ENCODE assay signal across 8 mouse cellular contexts in the genomic region with DNA sequence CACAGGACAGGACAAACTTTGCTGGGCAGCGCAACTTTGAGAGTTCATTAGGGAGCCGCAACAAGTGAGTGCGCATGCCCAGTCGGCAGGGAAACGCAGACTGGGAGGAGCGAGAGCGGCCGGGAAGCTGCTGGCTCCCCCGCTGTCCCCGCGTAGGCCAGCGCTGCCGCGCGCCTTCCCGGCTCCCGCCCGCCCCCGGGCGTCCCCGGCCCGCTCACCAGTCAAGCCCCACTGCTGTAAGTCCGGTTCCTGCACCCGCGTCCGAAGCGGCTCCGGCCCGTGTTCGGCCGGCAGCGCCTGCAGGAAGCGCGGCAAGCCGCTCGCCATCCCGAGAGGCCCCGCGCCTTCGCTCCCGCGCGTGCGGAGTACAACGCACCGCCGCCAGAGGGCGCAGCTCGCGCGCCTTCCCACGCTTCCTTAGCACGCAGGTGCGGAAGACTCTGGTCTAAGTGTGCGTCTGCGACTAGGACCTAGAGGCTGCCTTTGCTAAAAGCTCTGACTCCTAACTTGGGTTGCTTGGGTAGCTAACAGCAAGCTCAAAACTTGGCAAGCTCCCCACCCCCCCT. TPM values are rescaled to one million over a fixed set of nuclear protein-coding genes. Genes with fewer than 3 reads are reported as not detected.
DNase-seq lines count a peak whose midpoint lies in the region; ATAC-seq and TF ChIP-seq lines count a peak whose summit lies in the region.

Gene Chd1l, minus strand, starts transcription at position 359 of the 566 bp plus-strand sequence.

- peak within 1 kb of the TSS; percentile 81 to 92 (median 89) for H3K4me3 ChIP-seq in CH12.LX (replicated peaks in 1 of 3; ENCODE audit: low read depth in 2 of 3, low read length in 2 of 3, poor library complexity in 1 of 3)
- H3K4me3 ChIP-seq in forebrain, embryonic 10.5 days: peak within 1 kb of the TSS; percentile 85
- peak within 1 kb of the TSS; percentile 84 for H3K4me3 ChIP-seq in heart, embryonic 15.5 days
- H3K4me3 ChIP-seq in liver, embryonic 13.5 days (replicated peaks): peak within 1 kb of the TSS; percentile 73
- peak within 1 kb of the TSS; percentile 64 for H3K4me3 ChIP-seq in stomach, embryonic 14.5 days (ENCODE audit: low read depth, low read length)

- H3K27ac ChIP-seq in CH12.LX (ENCODE audit: insufficient read depth, low read depth): peak within 1 kb of the TSS; percentile 60
- H3K27ac ChIP-seq in forebrain, embryonic 10.5 days: peak within 1 kb of the TSS; percentile 100
- peak within 1 kb of the TSS; percentile 95 for H3K27ac ChIP-seq in heart, embryonic 15.5 days
- H3K27ac ChIP-seq in liver, embryonic 13.5 days: peak within 1 kb of the TSS; percentile 80
- peak within 1 kb of the TSS; percentile 85; the same call in 1 of the 2 replicates for H3K27ac ChIP-seq in stomach, embryonic 14.5 days (ENCODE audit: low read length)

- dilution Hi-C loops in CH12.LX (cut with MboI; ENCODE audit: extremely low pct_ligation_motif_present, extremely low pct_unique_long_range_greater_than_20kb, low sequenced_read_pairs): no loop called here

- H3K4me2 ChIP-seq in CH12.LX (ENCODE audit: insufficient read depth, low read depth, poor library complexity, severe bottlenecking): peak within 1 kb of the TSS; percentile 91
- peak within 1 kb of the TSS; percentile 85 for H3K4me2 ChIP-seq in heart, embryonic 15.5 days
- peak within 1 kb of the TSS; percentile 94 for H3K4me2 ChIP-seq in liver, embryonic 13.5 days
- H3K4me2 ChIP-seq in stomach, embryonic 14.5 days (replicated peaks; ENCODE audit: low read depth, low read length): peak within 1 kb of the TSS; percentile 63

- H3K4me1 ChIP-seq in CH12.LX (ENCODE audit: control insufficient read depth in 1 of 2, insufficient read depth in 2 of 2): peaks cover 17 to 30% of the 10 kb centered on the region in 2 experiments
- H3K4me1 ChIP-seq in forebrain, embryonic 10.5 days: peaks cover 21% of the 10 kb centered on the region
- H3K4me1 ChIP-seq in heart, embryonic 15.5 days (replicated peaks): peaks cover 6% of the 10 kb centered on the region; the same call in 1 of the 2 replicates
- H3K4me1 ChIP-seq in liver, embryonic 13.5 days (replicated peaks): peaks cover 27% of the 10 kb centered on the region
- no peaks in the 10 kb centered on the region for H3K4me1 ChIP-seq in stomach, embryonic 14.5 days (ENCODE audit: control insufficient read depth, insufficient read depth, low read length)

- H3K9me3 ChIP-seq in CH12.LX (replicated peaks; ENCODE audit: low read length): no peaks in the 10 kb centered on the region
- H3K9me3 ChIP-seq in forebrain, embryonic 10.5 days: no peaks in the 10 kb centered on the region
- H3K9me3 ChIP-seq in heart, embryonic 15.5 days (replicated peaks): no peaks in the 10 kb centered on the region
- no peaks in the 10 kb centered on the region for H3K9me3 ChIP-seq in liver, embryonic 13.5 days (replicated peaks)
- H3K9me3 ChIP-seq in stomach, embryonic 14.5 days (ENCODE audit: control insufficient read depth, low read depth, low read length): no peaks in the 10 kb centered on the region

- in situ Hi-C loops in CH12.LX (cut with MboI; ENCODE audit: low pct_ligation_motif_present, low pct_unique_long_range_greater_than_20kb, low sequenced_read_pairs): no loop called here

- no peak for TF ChIP-seq EP300 in CH12.LX (IDR thresholded peaks at IDR 0.05; ENCODE audit: low read length)

- under 1% methylated on average over 44 of the region's 56 CpGs for WGBS in forebrain, embryonic 10.5 days
- 1% methylated on average over 56 of the region's 56 CpGs for WGBS in heart, embryonic 15.5 days
- WGBS in liver, embryonic 13.5 days (ENCODE audit: insufficient replicate concordance): under 1% methylated on average over 53 of the region's 56 CpGs
- WGBS in stomach, embryonic 14.5 days: under 1% methylated on average over 47 of the region's 56 CpGs

- no peaks in the 10 kb centered on the region for H3K27me3 ChIP-seq in CH12.LX (replicated peaks)
- H3K27me3 ChIP-seq in forebrain, embryonic 10.5 days (ENCODE audit: poor library complexity, severe bottlenecking): peaks cover 6% of the 10 kb centered on the region; the same call in 1 of the 2 replicates
- no peaks in the 10 kb centered on the region for H3K27me3 ChIP-seq in heart, embryonic 15.5 days
- H3K27me3 ChIP-seq in liver, embryonic 13.5 days: 0 out of 2 replicates have a peak, but pooled peaks cover 2% of the 10 kb centered on the region
- no peaks in the 10 kb centered on the region for H3K27me3 ChIP-seq in stomach, embryonic 14.5 days (ENCODE audit: control insufficient read depth, insufficient read depth, low read length)

- TF ChIP-seq POLR2A in CH12.LX (IDR thresholded peaks at IDR 0.05; ENCODE audit: low read depth, low read length): peak; percentile 85

- peaks cover 6% of the 10 kb centered on the region for H3K79me2 ChIP-seq in CH12.LX (replicated peaks; ENCODE audit: control insufficient read depth, extremely low read depth, insufficient read depth, poor library complexity, severe bottlenecking)

- peak within 1 kb of the TSS; percentile 80 for H3K9ac ChIP-seq in CH12.LX (ENCODE audit: insufficient read depth, low read depth)
- peak within 1 kb of the TSS; percentile 85 for H3K9ac ChIP-seq in heart, embryonic 15.5 days
- H3K9ac ChIP-seq in liver, embryonic 13.5 days: peak within 1 kb of the TSS; percentile 80
- peak within 1 kb of the TSS; percentile 66 for H3K9ac ChIP-seq in stomach, embryonic 14.5 days (replicated peaks; ENCODE audit: low read depth, low read length)

- H3K36me3 ChIP-seq in CH12.LX (replicated peaks in 1 of 2; ENCODE audit: control insufficient read depth in 1 of 2, insufficient read depth in 1 of 2, low read length in 1 of 2): peaks cover 0 to 15% of the 10 kb centered on the region in 2 experiments
- H3K36me3 ChIP-seq in forebrain, embryonic 10.5 days (replicated peaks): no peaks in the 10 kb centered on the region
- no peaks in the 10 kb centered on the region for H3K36me3 ChIP-seq in heart, embryonic 15.5 days
- no peaks in the 10 kb centered on the region for H3K36me3 ChIP-seq in liver, embryonic 13.5 days
- H3K36me3 ChIP-seq in stomach, embryonic 14.5 days (ENCODE audit: control insufficient read depth, insufficient read depth, low read length): no peaks in the 10 kb centered on the region

- ATAC-seq in heart, embryonic 15.5 days (replicated peaks; ENCODE audit: insufficient number of reproducible peaks, insufficient read depth, low FRiP score, low read depth): peak; percentile 89
- peak; percentile 93 for ATAC-seq in liver, embryonic 13.5 days (ENCODE audit: low read depth)
- peak; percentile 91 for ATAC-seq in stomach, embryonic 14.5 days (ENCODE audit: insufficient number of reproducible peaks, insufficient read depth, low FRiP score, low read depth)

- TF ChIP-seq RAD21 in CH12.LX (IDR thresholded peaks at IDR 0.05; ENCODE audit: low read depth, low read length): peak; percentile 47

- peak; percentile 88 for DNase-seq in CH12.LX (ENCODE audit: extremely low read depth)
- DNase-seq in c-Kit-positive CD71-negative TER-119-negative erythroid progenitor cells, embryonic 14.5 days (ENCODE audit: low read depth): peak; percentile 74
- peak; percentile 91 for DNase-seq in forebrain, embryonic 10.5 days (ENCODE audit: extremely low spot score, low spot score)
- DNase-seq in kidney, postnatal 14 days: peak; percentile 94
- peak; percentile 88 for DNase-seq in liver, embryonic 13.5 days
- peak; percentile 88 to 92 for DNase-seq in natural killer cell, adult 2 months (ENCODE audit: low spot score in 2 of 2)

- TF ChIP-seq CTCF in CH12.LX (conservative IDR thresholded peaks at IDR 0.05 in 1 of 2, IDR thresholded peaks at IDR 0.05 in 1 of 2; ENCODE audit: low read depth in 2 of 2, low read length in 2 of 2): peak; percentile 72 to 94

TF ChIP-seq in CH12.LX, 34 proteins besides CTCF, POLR2A, EP300 and RAD21 (continues in another document):
- no peak for TF ChIP-seq UBTF (IDR thresholded peaks at IDR 0.05; ENCODE audit: low read depth, low read length)
- no peak; the same call in 1 of the 2 replicates for TF ChIP-seq SIN3A (IDR thresholded peaks at IDR 0.05; ENCODE audit: low read length)
- peak; percentile 80 for TF ChIP-seq NRF1 (IDR thresholded peaks at IDR 0.05; ENCODE audit: low read depth, low read length)
- no peak; the same call in 1 of the 2 replicates for TF ChIP-seq MXI1 (IDR thresholded peaks at IDR 0.05; ENCODE audit: low read depth, low read length)
- TF ChIP-seq PAX5 (IDR thresholded peaks at IDR 0.05; ENCODE audit: low read length): no peak
- peak; percentile 91 for TF ChIP-seq ELF1 (IDR thresholded peaks at IDR 0.05; ENCODE audit: low read depth, low read length)
- no peak for TF ChIP-seq ZNF384 (IDR thresholded peaks at IDR 0.05; ENCODE audit: low read depth, low read length)
- TF ChIP-seq GABPA (IDR thresholded peaks at IDR 0.05; ENCODE audit: insufficient replicate concordance, low read depth, low read length): no peak
- 0 out of 2 replicates have a peak, but pooled peaks have one; percentile 46 for TF ChIP-seq MEF2A (IDR thresholded peaks at IDR 0.05; ENCODE audit: borderline replicate concordance, low read depth, low read length)
- no peak; the same call in 1 of the 2 replicates for TF ChIP-seq NELFE (IDR thresholded peaks at IDR 0.05; ENCODE audit: low read depth, low read length)
- TF ChIP-seq MYC (IDR thresholded peaks at IDR 0.05; ENCODE audit: low read depth, low read length): peak; percentile 89
- TF ChIP-seq ZC3H11A (IDR thresholded peaks at IDR 0.05; ENCODE audit: low read depth, low read length): no peak
- peak; percentile 92 for TF ChIP-seq MAX (IDR thresholded peaks at IDR 0.05; ENCODE audit: low read length)
- peak; percentile 44; the same call in 1 of the 2 replicates for TF ChIP-seq IRF4 (IDR thresholded peaks at IDR 0.05; ENCODE audit: low read depth, low read length)
- TF ChIP-seq ZKSCAN1 (IDR thresholded peaks at IDR 0.05; ENCODE audit: borderline replicate concordance, low read depth, low read length): no peak
- no peak for TF ChIP-seq USF1 (IDR thresholded peaks at IDR 0.05; ENCODE audit: low read depth, low read length)
- peak; percentile 77 for TF ChIP-seq TCF12 (IDR thresholded peaks at IDR 0.05; ENCODE audit: low read depth, low read length)
- peak; percentile 55 for TF ChIP-seq SMC3 (IDR thresholded peaks at IDR 0.05; ENCODE audit: low read depth, low read length)
- TF ChIP-seq ZMIZ1 (IDR thresholded peaks at IDR 0.05; ENCODE audit: low read depth, low read length): no peak; the same call in 1 of the 2 replicates
- no peak for TF ChIP-seq ETS1 (conservative IDR thresholded peaks at IDR 0.05; ENCODE audit: low read depth, low read length)

RNA-seq across cellular contexts. Expression of gene Chd1l, which starts in this region (rescaled TPM):
- total RNA-seq in CH12.LX (2012; rRNA removed): 24.7 and 25.0 TPM in 2 replicates
- total RNA-seq in CH12.LX (2014; rRNA removed): 29.0 and 30.0 TPM in 2 replicates
- 25.2 and 25.9 TPM in 2 replicates for polyA plus RNA-seq in CH12.LX (2012; ENCODE audit: insufficient read length, low read depth)
- polyA plus RNA-seq in forebrain, embryonic 10.5 days (2016; fragmentation: Nextera tagmentation; extraction: Ambion mirVana): 24.7 and 27.0 TPM in 2 replicates
- polyA plus RNA-seq in heart, embryonic 15.5 days (2015; fragmentation: Nextera tagmentation; extraction: Ambion mirVana): 12.8 and 13.6 TPM in 2 replicates
- polyA plus RNA-seq in liver, embryonic 13.5 days (2015; fragmentation: Nextera tagmentation; extraction: Ambion mirVana): 16.2 and 18.0 TPM in 2 replicates
- polyA plus RNA-seq in stomach, embryonic 14.5 days (2014; fragmentation: Nextera tagmentation; extraction: Ambion mirVana): 17.1 and 18.9 TPM in 2 replicates

Comparison
In these comparisons a context has a peak if more than half of its experiments do, and no peak if none do; other contexts are left out.
1. Peak in every context shown above with its lines: DNase-seq, ATAC-seq, H3K4me3 ChIP-seq and H3K27ac ChIP-seq.